Mouse (Mus musculus): ENCODE results near the gene Cald1. TPM values are rescaled to one million over a fixed set of nuclear protein-coding genes. Genes with fewer than 3 reads are reported as not detected.

Cald1 gene
- polyA plus RNA-seq, 1 experiment = 37.4 TPM

GRCm38 (mm10) chr6:34608603-34609002, 10.3 kb downstream of the Cald1 start:
- no peak for DNase-seq
- H3K4me1 ChIP-seq (ENCODE audit: control insufficient read depth, insufficient read depth, low read length) = no peaks in the 10 kb centered on the region; the same call in 1 of the 2 replicates
- no peak overlapping the region for H3K4me3 ChIP-seq (replicated peaks; ENCODE audit: extremely low read depth, low read depth, low read length)
- 69% methylated on average over 3 of the region's 3 CpGs for WGBS
- no peak for TF ChIP-seq CTCF (IDR thresholded peaks at IDR 0.05; ENCODE audit: insufficient read depth, low read length)
- no peak for TF ChIP-seq POLR2A (IDR thresholded peaks at IDR 0.05; ENCODE audit: borderline replicate concordance, extremely low read depth, low read depth, low read length)

DNA sequence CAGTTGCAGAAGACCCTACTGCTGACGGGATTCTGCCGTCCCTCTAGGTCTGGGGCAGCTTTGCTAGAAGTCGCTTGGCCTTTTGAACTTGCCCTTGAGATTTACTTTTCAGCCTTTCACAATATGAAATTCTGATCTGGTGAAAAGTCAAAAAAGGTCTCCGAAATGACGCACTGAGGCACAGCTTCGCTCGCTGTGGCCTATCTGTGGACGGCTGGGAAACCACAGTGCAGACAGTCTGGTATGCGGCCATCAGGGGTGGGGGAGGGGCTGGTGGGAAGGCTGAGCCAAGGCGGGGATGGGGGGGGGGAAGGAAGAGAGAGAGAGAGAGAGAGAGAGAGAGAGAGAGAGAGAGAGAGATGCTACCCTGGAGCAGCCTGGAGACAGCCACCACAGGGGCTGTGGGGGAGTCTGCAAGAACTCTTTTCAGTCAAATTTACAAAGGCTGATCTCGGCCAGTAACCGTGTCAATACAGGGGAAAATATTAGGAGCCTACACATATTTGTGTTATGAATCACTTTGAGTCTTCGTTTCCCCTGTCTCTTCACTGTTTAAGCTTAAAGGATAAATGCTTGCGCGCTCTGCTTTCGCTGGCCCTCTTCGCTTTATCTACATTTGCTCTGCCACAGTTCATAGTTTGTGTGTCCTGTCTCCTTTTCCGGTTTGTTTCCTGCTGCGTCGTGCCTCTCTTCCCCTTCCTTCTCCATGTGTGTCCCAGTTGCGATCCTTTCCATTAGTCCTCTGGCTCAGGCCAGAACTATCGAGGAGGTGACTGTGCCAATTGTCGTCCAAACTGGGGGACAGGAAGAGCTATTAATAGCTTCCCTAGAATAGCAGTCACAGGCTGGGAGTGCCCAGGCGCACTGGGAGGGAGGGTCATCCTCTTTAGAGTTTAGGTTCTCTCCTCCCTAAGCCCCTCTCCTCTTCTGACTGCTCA, 11.9 kb downstream of the Cald1 start:
- Histone ChIP-seq H3K4me3 (replicated peaks; ENCODE audit: extremely low read depth, low read depth, low read length) (peak overlapping the region; percentile 22), H3K4me1 (ENCODE audit: control insufficient read depth, insufficient read depth, low read length) (no peaks in the 10 kb centered on the region; the same call in 1 of the 2 replicates)
- no peak for DNase-seq
- 16% methylated on average over 24 of the region's 24 CpGs for WGBS
- TF ChIP-seq POLR2A (IDR thresholded peaks at IDR 0.05; ENCODE audit: borderline replicate concordance, extremely low read depth, low read depth, low read length) = no peak
- no peak for TF ChIP-seq CTCF (IDR thresholded peaks at IDR 0.05; ENCODE audit: insufficient read depth, low read length)

- Histone ChIP-seq H3K4me1 (ENCODE audit: control insufficient read depth, insufficient read depth, low read length) (no peaks in the 10 kb centered on the region; the same call in 1 of the 2 replicates), H3K4me3 (replicated peaks; ENCODE audit: extremely low read depth, low read depth, low read length) (no peak overlapping the region)
- TF ChIP-seq CTCF (IDR thresholded peaks at IDR 0.05; ENCODE audit: insufficient read depth, low read length) (no peak), POLR2A (IDR thresholded peaks at IDR 0.05; ENCODE audit: borderline replicate concordance, extremely low read depth, low read depth, low read length) (no peak)
- 84% methylated on average over 5 of the region's 5 CpGs for WGBS
- no peak for DNase-seq
These were observed 14.8 kb downstream of the Cald1 start for GRCm38 (mm10) chr6:34613122-34613521.

DNA sequence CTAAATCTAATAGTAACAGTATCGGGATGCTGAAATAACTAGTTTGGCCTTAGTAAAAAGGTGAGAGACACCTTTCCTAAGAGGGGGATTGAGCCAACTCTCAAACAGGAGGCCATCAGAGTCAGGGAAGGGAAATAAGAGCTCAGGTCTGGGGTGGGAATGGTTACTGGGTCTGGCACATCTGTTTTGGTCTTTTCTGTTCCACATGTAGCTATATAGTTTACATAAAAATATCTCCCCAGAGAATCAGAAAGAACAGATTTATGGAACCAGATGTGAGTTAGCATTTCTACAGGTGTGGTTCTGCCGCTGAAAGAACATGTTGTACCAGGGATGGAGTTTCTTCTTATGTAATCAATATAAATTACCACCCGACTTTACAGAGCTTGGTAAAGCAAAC, 17.1 kb downstream of the Cald1 start:
- TF ChIP-seq POLR2A (IDR thresholded peaks at IDR 0.05; ENCODE audit: borderline replicate concordance, extremely low read depth, low read depth, low read length) (no peak), CTCF (IDR thresholded peaks at IDR 0.05; ENCODE audit: insufficient read depth, low read length) (no peak)
- DNase-seq = no peak
- H3K4me1 ChIP-seq (ENCODE audit: control insufficient read depth, insufficient read depth, low read length) = peaks cover 6% of the 10 kb centered on the region; the same call in 1 of the 2 replicates
- 83% methylated on average over 3 of the region's 3 CpGs for WGBS
- H3K4me3 ChIP-seq (replicated peaks; ENCODE audit: extremely low read depth, low read depth, low read length) = no peak overlapping the region

- H3K4me3 ChIP-seq (replicated peaks; ENCODE audit: extremely low read depth, low read depth, low read length) = no peak overlapping the region
- TF ChIP-seq POLR2A (IDR thresholded peaks at IDR 0.05; ENCODE audit: borderline replicate concordance, extremely low read depth, low read depth, low read length) (no peak), CTCF (IDR thresholded peaks at IDR 0.05; ENCODE audit: insufficient read depth, low read length) (no peak)
- no peak for DNase-seq
- 26% methylated on average over 2 of the region's 2 CpGs for WGBS
- peaks cover 6% of the 10 kb centered on the region; the same call in 1 of the 2 replicates for H3K4me1 ChIP-seq (ENCODE audit: control insufficient read depth, insufficient read depth, low read length)
These were observed 21.2 kb downstream of the Cald1 start for GRCm38 (mm10) chr6:34619494-34619893.

DNA sequence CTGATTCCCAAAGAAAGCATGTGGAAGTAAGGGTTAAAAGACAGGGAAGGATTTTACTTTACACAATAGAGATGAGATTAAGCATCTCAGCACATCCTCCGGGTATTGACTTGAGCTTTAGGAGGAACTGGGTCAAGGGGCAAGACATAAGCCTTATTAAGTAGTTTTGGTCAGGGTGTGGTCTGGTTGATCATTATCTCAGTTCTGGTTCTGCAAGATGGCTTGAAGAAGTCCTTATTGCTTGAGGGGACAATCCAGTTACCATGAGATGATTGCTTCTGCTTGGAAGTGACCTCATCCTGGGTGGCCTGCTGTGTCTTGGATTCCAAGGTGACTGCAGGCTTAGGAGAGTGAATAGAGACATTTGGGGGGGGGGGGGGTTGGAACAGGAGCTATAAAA, 21.9 kb downstream of the Cald1 start:
- H3K4me3 ChIP-seq (replicated peaks; ENCODE audit: extremely low read depth, low read depth, low read length) = no peak overlapping the region
- TF ChIP-seq CTCF (IDR thresholded peaks at IDR 0.05; ENCODE audit: insufficient read depth, low read length) (no peak), POLR2A (IDR thresholded peaks at IDR 0.05; ENCODE audit: borderline replicate concordance, extremely low read depth, low read depth, low read length) (no peak)
- DNase-seq = no peak
- peaks cover 7% of the 10 kb centered on the region; the same call in 1 of the 2 replicates for H3K4me1 ChIP-seq (ENCODE audit: control insufficient read depth, insufficient read depth, low read length)
- 34% methylated on average over 1 of the region's 1 CpGs for WGBS

DNA sequence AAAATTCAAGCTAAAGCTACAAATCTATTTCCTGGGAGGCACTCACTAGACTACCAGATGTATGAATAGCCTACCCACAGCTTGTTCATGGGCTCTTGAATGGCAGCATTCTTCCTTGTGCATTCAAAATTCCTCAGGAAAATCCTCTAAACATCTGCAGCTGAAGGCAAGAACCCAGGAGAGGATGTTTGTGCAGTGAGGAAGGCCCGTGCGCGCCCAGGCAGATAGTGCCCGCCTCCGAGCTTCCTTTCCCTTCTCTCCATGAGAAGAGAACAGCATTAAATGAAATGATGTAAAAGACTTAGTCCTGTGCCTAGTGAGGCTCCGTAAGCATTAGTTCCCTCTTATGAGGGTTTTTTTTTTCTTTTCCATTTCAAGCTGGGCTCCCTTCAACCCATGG, 24.6 kb downstream of the Cald1 start:
- TF ChIP-seq CTCF (IDR thresholded peaks at IDR 0.05; ENCODE audit: insufficient read depth, low read length) (no peak), POLR2A (IDR thresholded peaks at IDR 0.05; ENCODE audit: borderline replicate concordance, extremely low read depth, low read depth, low read length) (no peak)
- 42% methylated on average over 6 of the region's 6 CpGs for WGBS
- peaks cover 8% of the 10 kb centered on the region; the same call in 1 of the 2 replicates for H3K4me1 ChIP-seq (ENCODE audit: control insufficient read depth, insufficient read depth, low read length)
- DNase-seq = no peak
- H3K4me3 ChIP-seq (replicated peaks; ENCODE audit: extremely low read depth, low read depth, low read length) = no peak overlapping the region

- WGBS = 54% methylated on average over 7 of the region's 7 CpGs
- H3K4me1 ChIP-seq (ENCODE audit: control insufficient read depth, insufficient read depth, low read length) = peaks cover 8% of the 10 kb centered on the region; the same call in 1 of the 2 replicates
- H3K4me3 ChIP-seq (replicated peaks; ENCODE audit: extremely low read depth, low read depth, low read length) = no peak overlapping the region
- no peak for TF ChIP-seq POLR2A (IDR thresholded peaks at IDR 0.05; ENCODE audit: borderline replicate concordance, extremely low read depth, low read depth, low read length)
- no peak for TF ChIP-seq CTCF (IDR thresholded peaks at IDR 0.05; ENCODE audit: insufficient read depth, low read length)
- DNase-seq = no peak
These were observed 25.0 kb downstream of the Cald1 start for GRCm38 (mm10) chr6:34623290-34623689.

GRCm38 (mm10) chr6:34624536-34624935, 26.2 kb downstream of the Cald1 start:
- no peak for TF ChIP-seq CTCF (IDR thresholded peaks at IDR 0.05; ENCODE audit: insufficient read depth, low read length)
- TF ChIP-seq POLR2A (IDR thresholded peaks at IDR 0.05; ENCODE audit: borderline replicate concordance, extremely low read depth, low read depth, low read length) = no peak
- no peak overlapping the region for H3K4me3 ChIP-seq (replicated peaks; ENCODE audit: extremely low read depth, low read depth, low read length)
- 81% methylated on average over 3 of the region's 3 CpGs for WGBS
- DNase-seq = no peak
- H3K4me1 ChIP-seq (ENCODE audit: control insufficient read depth, insufficient read depth, low read length) = peaks cover 5% of the 10 kb centered on the region; the same call in 1 of the 2 replicates

Measured in lung, adult 2 months (tissue).